Mouse (Mus musculus) bone marrow, adult 2 months (tissue): ENCODE measurements around the gene Cstb. TPM values are rescaled to one million over a fixed set of nuclear protein-coding genes. Genes with fewer than 3 reads are reported as not detected.

ENCODE experiments used
- H3K27ac ChIP-seq: fragments of 200-500 bp; 2 replicates; pipeline ENCODE4 v1.5.1; 2012; ENCODE audit warnings: low read depth, mild to moderate bottlenecking, control low read depth, inconsistent platforms, low read length; ENCODE audit not compliant: control insufficient read depth, poor library complexity, insufficient read depth
- H3K4me1 ChIP-seq: fragments of 200-500 bp; 2 replicates; pipeline ENCODE4 v1.6.1; 2011; ENCODE audit warnings: low read length; ENCODE audit not compliant: control insufficient read depth, insufficient read depth
- H3K4me3 ChIP-seq: fragments of 200-500 bp; replicated peaks from 2 replicates; pipeline ENCODE3; 2011; ENCODE audit warnings: mild to moderate bottlenecking, low read depth, low read length, control low read depth; ENCODE audit not compliant: control insufficient read depth
- CTCF ChIP-seq: fragments of 200-500 bp; IDR thresholded peaks from 2 replicates; pipeline ENCODE4 v1.5.1; 2011; ENCODE audit warnings: low read length, control low read depth; ENCODE audit not compliant: control insufficient read depth, insufficient read depth
- POLR2A ChIP-seq: fragments of 200-500 bp; IDR thresholded peaks from 2 replicates; pipeline ENCODE4 v1.6.1; 2011; ENCODE audit warnings: low read depth, mild to moderate bottlenecking, control low read depth, low read length, borderline replicate concordance; ENCODE audit not compliant: control insufficient read depth
- WGBS: fragments of 180-500 bp; shearing (Covaris S2); methylation state at CpG from one replicate; pipeline ENCODE4 v1.1.7; 2018; 5-methylcytosine and 5-hydroxymethylcytosine counted together
- polyA plus RNA-seq: library from polyadenylated mRNA; stranded (reverse); fragments of >200 nt; gene quantifications from 2 replicates; pipeline ENCODE4 v1.2.4, GENCODE M21; 2011; ENCODE audit warnings: low replicate concordance; ENCODE audit not compliant: missing spikeins, insufficient read depth, insufficient read length

The Cstb gene
- polyA plus RNA-seq, 1 experiment: 77.8 TPM

DNA sequence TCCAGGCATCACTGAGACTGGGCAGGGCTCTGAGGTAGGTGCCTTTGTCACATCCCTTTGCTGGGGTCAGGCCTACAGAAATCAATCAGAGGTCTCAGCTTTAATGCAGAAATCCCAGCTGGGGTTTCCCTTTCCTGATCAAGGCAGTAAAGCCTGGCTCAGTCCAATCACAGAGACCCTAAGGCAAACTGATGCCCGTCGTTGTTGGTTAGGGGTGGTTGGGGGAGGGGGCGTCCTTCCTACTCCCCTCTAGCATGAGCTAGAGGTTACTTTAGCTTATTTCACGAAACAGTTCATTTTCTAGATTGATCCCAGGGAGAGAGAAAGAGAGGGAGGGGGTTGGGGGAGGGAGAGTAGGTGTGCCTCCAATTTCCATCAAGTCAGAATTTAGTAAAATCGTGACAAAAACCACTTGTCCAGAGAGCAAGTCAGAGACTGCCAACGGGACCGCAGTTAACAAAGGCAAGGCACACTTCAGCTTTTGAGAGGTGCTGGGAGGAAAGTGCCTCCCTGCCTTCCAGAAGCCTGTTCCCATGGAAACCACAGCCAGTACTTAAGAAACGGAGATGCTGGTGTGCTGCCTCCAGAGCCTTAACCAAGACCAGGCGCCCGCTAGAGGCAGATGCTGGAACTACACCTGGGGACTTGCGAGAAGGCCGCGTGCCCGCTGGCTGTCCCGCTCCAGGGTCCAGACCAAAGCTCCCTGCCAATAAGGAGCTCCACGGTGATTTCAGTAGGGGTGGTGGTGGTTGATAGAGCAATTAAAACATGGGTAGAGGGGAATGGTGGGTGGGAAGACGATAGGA is 29.4 kb upstream of the Cstb start:
- H3K4me1 ChIP-seq: peaks cover 3% of the 10 kb centered on the region; the same call in 1 of the 2 replicates
- WGBS: 14% methylated on average over 17 of the region's 17 CpGs
- no peak overlapping the region for H3K4me3 ChIP-seq
- TF ChIP-seq POLR2A (no peak), CTCF (peak; percentile 74)
- H3K27ac ChIP-seq: no peak overlapping the region

DNA sequence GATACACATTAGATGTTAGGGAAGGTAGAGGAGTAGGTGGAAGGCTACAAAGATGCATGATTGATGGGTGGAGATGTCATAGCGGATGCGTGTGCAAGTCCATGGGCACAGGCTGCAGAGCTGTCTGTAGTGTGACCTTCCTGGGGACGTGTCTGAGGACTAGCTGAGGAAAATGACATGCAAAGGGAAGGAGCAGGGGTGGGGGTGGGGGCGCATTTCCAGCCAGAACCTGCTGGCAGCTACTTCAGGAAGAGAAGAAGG is 28.9 kb upstream of the Cstb start:
- WGBS: 48% methylated on average over 4 of the region's 4 CpGs
- TF ChIP-seq CTCF: no peak

DNA sequence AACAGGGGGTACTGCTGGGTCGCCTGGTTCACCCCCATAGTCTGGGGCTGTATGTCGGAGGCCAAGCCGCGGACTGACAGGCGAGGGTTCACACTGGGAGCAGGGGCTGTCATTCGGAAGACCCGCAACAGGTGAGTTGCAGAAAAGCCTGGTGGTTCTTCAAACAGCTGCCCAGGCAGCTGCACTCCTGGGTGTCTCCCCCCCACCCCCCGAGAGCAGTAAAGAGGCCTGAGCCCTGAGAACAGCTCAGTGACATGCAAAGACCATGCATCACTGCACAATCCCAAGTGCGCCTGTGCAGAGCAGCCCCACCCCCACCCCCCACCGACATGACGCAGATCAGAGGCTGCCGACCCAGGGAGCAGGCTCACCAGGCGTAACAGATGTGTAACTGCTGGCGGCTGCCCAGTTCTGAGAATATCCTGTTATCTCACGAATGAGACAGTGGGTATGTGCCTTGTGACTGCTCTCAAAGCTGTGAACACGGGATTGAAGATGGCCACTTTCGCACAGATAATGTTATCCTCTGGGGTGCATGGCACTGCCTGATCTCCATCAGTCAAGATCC is 26.3 kb upstream of the Cstb start:
- WGBS: 63% methylated on average over 17 of the region's 17 CpGs
- Histone ChIP-seq H3K4me1 (peaks cover 3% of the 10 kb centered on the region; the same call in 1 of the 2 replicates), H3K4me3 (no peak overlapping the region), H3K27ac (peak overlapping the region; percentile 22)
- TF ChIP-seq POLR2A: no peak
- TF ChIP-seq CTCF: no peak

More for the DNA sequence above, 28.9 kb upstream of the Cstb start:
- peaks cover 3% of the 10 kb centered on the region; the same call in 1 of the 2 replicates for H3K4me1 ChIP-seq
- H3K4me3 ChIP-seq: no peak overlapping the region
- no peak overlapping the region for H3K27ac ChIP-seq

DNA sequence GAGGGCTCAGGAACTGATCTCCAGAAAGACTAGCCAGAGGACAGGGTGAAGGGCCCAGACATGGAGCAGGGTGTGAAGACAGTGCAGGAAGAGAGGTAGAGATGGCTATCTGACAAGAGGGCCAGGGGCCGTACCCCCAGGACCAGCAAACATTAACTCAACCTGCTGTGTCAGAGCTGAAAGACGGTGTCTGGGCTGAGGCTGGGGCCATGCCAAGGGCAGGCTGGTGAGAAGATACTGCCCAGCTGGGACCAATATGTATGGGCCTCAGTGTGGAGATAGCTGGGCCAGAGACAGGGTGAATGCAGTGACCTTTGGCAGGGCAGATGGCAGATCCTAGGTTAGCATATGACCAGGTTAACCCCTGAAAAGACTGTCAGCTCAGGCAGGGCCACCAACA is 24.3 kb upstream of the Cstb start:
- Histone ChIP-seq H3K27ac (no peak overlapping the region), H3K4me1 (peaks cover 3% of the 10 kb centered on the region; the same call in 1 of the 2 replicates), H3K4me3 (no peak overlapping the region)
- 72% methylated on average over 2 of the region's 2 CpGs for WGBS
- TF ChIP-seq CTCF (no peak), POLR2A (no peak)

DNA sequence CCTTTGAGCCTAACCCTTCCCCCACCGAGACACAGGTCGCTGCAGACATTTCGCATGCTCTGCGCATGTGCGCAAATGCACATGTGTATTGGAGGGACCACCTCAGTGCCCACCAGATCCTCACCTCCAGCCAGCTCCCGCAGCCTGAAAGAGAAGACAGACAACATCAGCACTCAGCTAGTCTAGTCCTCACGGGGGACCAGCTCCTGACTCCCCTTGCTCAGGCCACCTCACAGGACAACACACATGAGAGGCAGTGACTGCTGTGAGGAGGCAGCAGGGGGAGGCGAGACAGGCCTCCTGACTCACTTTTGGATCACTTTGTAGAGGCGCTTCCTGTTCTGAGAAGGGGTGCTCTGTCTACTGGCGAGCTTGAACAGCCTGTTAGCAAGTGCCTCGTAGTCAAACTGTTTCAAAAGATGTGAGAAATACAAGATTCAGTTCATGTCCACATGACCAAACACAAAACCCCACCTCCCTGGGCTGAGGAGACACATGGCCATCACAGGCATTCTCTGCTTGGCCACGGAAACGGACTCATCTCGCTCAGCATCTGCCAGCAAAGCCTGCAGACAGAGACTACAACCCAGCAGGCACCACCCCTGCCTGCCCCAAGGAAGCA is 23.1 kb upstream of the Cstb start:
- no peak overlapping the region for H3K27ac ChIP-seq
- 89% methylated on average over 14 of the region's 14 CpGs for WGBS
- no peak overlapping the region for H3K4me3 ChIP-seq
- peaks cover 3% of the 10 kb centered on the region; the same call in 1 of the 2 replicates for H3K4me1 ChIP-seq
- TF ChIP-seq CTCF: no peak

DNA sequence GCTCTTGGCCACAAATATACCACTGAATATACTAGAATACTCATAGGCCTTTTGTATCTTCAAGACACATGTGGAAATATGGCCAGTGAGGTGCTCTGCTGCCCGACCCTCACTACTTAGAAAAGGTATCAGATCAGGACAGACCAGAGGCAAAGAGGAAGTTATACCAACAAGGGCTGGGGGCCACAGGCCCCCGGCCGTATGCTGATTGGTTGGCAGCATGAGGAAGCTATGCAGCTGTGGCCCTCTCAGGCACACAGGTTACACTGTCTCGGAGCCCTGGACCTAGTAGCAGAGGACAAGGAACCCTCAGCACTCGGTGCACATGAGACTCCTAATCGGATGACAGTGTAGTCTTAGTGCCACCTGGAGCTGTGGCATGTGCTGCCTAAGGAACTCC is 19.3 kb upstream of the Cstb start:
- Histone ChIP-seq H3K4me1 (no peaks in the 10 kb centered on the region; the same call in 1 of the 2 replicates), H3K4me3 (no peak overlapping the region), H3K27ac (no peak overlapping the region)
- WGBS: 22% methylated on average over 6 of the region's 6 CpGs
- TF ChIP-seq CTCF (no peak), POLR2A (no peak)

DNA sequence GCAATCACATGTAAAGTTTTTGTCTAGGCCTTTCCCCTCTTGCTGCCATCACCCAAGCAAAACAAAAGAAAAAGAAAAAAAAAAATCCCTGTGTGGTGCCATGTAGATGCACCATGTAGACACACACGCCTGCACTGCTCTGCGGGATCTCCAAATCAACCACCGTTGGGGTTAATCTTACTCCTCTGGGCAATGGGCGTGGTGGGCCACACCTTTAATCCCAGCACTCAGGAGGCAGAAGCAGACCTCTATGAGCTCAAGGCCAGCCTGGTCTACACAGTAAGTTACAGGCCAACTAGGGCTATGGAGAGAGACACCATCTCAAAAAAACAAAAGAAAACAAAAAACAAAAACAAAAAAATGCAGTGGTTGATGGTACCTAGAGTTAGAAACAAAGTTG is 18.3 kb upstream of the Cstb start:
- TF ChIP-seq POLR2A (no peak), CTCF (no peak)
- WGBS: 73% methylated on average over 4 of the region's 4 CpGs
- H3K4me1 ChIP-seq: no peaks in the 10 kb centered on the region; the same call in 1 of the 2 replicates
- no peak overlapping the region for H3K4me3 ChIP-seq
- no peak overlapping the region for H3K27ac ChIP-seq

DNA sequence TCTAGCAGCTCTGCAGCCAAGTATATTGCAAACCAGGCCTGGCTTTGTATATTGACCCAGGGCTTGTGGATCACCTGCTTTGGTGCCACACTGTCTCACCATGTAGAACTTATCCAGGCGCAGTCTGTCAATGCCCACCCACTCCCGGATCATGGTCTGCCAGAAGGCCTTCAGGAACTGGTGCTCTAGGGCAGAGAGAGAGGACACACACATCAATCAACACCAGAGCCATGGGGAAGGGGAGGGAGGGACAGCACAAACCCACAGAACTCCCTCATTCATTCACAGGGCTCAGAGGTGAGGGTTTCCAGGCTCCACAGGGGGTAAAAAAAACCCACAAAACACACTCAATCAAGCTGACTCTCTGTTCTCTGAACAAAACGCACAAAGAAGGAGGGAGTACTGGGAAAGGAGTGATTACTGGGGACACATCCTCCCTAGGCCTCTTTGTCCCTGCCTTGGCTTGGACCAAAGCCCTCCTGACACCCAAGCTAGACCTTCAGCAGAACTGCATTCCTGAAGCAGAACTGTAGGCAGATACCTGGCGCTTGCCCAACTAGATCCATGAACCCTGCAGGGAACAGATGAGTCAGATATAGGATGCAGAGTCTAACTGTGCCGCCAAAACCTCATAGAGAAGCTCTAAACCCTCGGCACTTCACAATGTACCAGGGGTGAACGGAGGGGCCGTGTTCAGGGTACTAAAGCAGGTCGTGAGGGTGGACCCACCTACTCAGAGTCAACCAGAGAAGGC is 16.3 kb upstream of the Cstb start:
- Histone ChIP-seq H3K4me3 (no peak overlapping the region), H3K4me1 (no peaks in the 10 kb centered on the region; the same call in 1 of the 2 replicates), H3K27ac (no peak overlapping the region)
- 89% methylated on average over 9 of the region's 9 CpGs for WGBS
- TF ChIP-seq CTCF: no peak
- no peak for TF ChIP-seq POLR2A
